Mouse (Mus musculus): ENCODE data around the gene Tns1. TPM values are rescaled to one million over a fixed set of nuclear protein-coding genes. Genes with fewer than 3 reads are reported as not detected.

The Tns1 gene
- polyA plus RNA-seq, 1 experiment from 2014 or later, result 15.6 TPM

- Histone ChIP-seq H3K9me3 (ENCODE audit: control insufficient read depth, low read length) (no peaks in the 10 kb centered on the region), H3K9ac (ENCODE audit: low read length) (peak overlapping the region; percentile 32), H3K27me3 (ENCODE audit: control insufficient read depth, insufficient read depth, low read length) (no peaks in the 10 kb centered on the region; the same call in 1 of the 2 replicates), H3K4me1 (replicated peaks; ENCODE audit: control insufficient read depth, insufficient read depth, low read length) (peaks cover 3% of the 10 kb centered on the region; the same call in 1 of the 2 replicates), H3K27ac (ENCODE audit: low read depth, low read length) (no peak overlapping the region), H3K4me2 (ENCODE audit: low read depth, low read length, severe bottlenecking) (no peak overlapping the region), H3K36me3 (ENCODE audit: control insufficient read depth, insufficient read depth, low read length) (no peaks in the 10 kb centered on the region), H3K4me3 (ENCODE audit: low read depth, low read length) (no peak overlapping the region; the same call in 1 of the 2 replicates)
- 19% methylated on average over 7 of the region's 7 CpGs for WGBS
- DNase-seq (ENCODE audit: low spot score) (no peak), ATAC-seq (replicated peaks; ENCODE audit: low FRiP score) (no peak)
These were observed 33.1 kb downstream of the Tns1 start for GRCm38 (mm10) chr1:74091138-74091537.

GRCm38 (mm10) chr1:74090329-74090728 lies 33.9 kb downstream of the Tns1 start:
- Histone ChIP-seq H3K4me2 (ENCODE audit: low read depth, low read length, severe bottlenecking) (peak overlapping the region; percentile 11; the same call in 1 of the 2 replicates), H3K4me3 (ENCODE audit: low read depth, low read length) (peak overlapping the region; percentile 7; the same call in 1 of the 2 replicates), H3K4me1 (replicated peaks; ENCODE audit: control insufficient read depth, insufficient read depth, low read length) (peaks cover 3% of the 10 kb centered on the region; the same call in 1 of the 2 replicates), H3K9me3 (ENCODE audit: control insufficient read depth, low read length) (no peaks in the 10 kb centered on the region), H3K36me3 (ENCODE audit: control insufficient read depth, insufficient read depth, low read length) (no peaks in the 10 kb centered on the region), H3K27me3 (ENCODE audit: control insufficient read depth, insufficient read depth, low read length) (no peaks in the 10 kb centered on the region), H3K9ac (ENCODE audit: low read length) (no peak overlapping the region), H3K27ac (ENCODE audit: low read depth, low read length) (no peak overlapping the region)
- DNase-seq (ENCODE audit: low spot score) (no peak), ATAC-seq (replicated peaks; ENCODE audit: low FRiP score) (no peak)
- 49% methylated on average over 7 of the region's 7 CpGs for WGBS

- no peak overlapping the region for H3K27ac ChIP-seq (ENCODE audit: low read depth, low read length)
- ATAC-seq (replicated peaks; ENCODE audit: low FRiP score), result no peak
These were observed 35.7 kb downstream of the Tns1 start for GRCm38 (mm10) chr1:74088569-74088968.

GRCm38 (mm10) chr1:74085566-74085965 lies 38.7 kb downstream of the Tns1 start:
- Histone ChIP-seq H3K27me3 (ENCODE audit: control insufficient read depth, insufficient read depth, low read length) (no peaks in the 10 kb centered on the region), H3K27ac (ENCODE audit: low read depth, low read length) (no peak overlapping the region), H3K4me1 (replicated peaks; ENCODE audit: control insufficient read depth, insufficient read depth, low read length) (no peaks in the 10 kb centered on the region), H3K4me3 (ENCODE audit: low read depth, low read length) (no peak overlapping the region), H3K36me3 (ENCODE audit: control insufficient read depth, insufficient read depth, low read length) (no peaks in the 10 kb centered on the region), H3K4me2 (ENCODE audit: low read depth, low read length, severe bottlenecking) (no peak overlapping the region), H3K9ac (ENCODE audit: low read length) (no peak overlapping the region), H3K9me3 (ENCODE audit: control insufficient read depth, low read length) (no peaks in the 10 kb centered on the region)
- 86% methylated on average over 7 of the region's 7 CpGs for WGBS
- DNase-seq (ENCODE audit: low spot score) (no peak), ATAC-seq (replicated peaks; ENCODE audit: low FRiP score) (no peak)

More at GRCm38 (mm10) chr1:74088569-74088968, 35.7 kb downstream of the Tns1 start:
- H3K4me1 ChIP-seq (replicated peaks; ENCODE audit: control insufficient read depth, insufficient read depth, low read length), result peaks cover 3% of the 10 kb centered on the region; the same call in 1 of the 2 replicates
- H3K4me3 ChIP-seq (ENCODE audit: low read depth, low read length), result no peak overlapping the region
- no peak for DNase-seq (ENCODE audit: low spot score)
- H3K36me3 ChIP-seq (ENCODE audit: control insufficient read depth, insufficient read depth, low read length), result no peaks in the 10 kb centered on the region
- H3K9ac ChIP-seq (ENCODE audit: low read length), result no peak overlapping the region
- no peaks in the 10 kb centered on the region for H3K27me3 ChIP-seq (ENCODE audit: control insufficient read depth, insufficient read depth, low read length)
- WGBS, result 74% methylated on average over 1 of the region's 1 CpGs
- H3K9me3 ChIP-seq (ENCODE audit: control insufficient read depth, low read length), result no peaks in the 10 kb centered on the region
- no peak overlapping the region for H3K4me2 ChIP-seq (ENCODE audit: low read depth, low read length, severe bottlenecking)

GRCm38 (mm10) chr1:74084752-74085151 lies 39.5 kb downstream of the Tns1 start:
- H3K4me3 ChIP-seq (ENCODE audit: low read depth, low read length), result no peak overlapping the region
- no peaks in the 10 kb centered on the region for H3K9me3 ChIP-seq (ENCODE audit: control insufficient read depth, low read length)
- no peaks in the 10 kb centered on the region for H3K4me1 ChIP-seq (replicated peaks; ENCODE audit: control insufficient read depth, insufficient read depth, low read length)
- ATAC-seq (replicated peaks; ENCODE audit: low FRiP score) (no peak), DNase-seq (ENCODE audit: low spot score) (no peak)
- no peaks in the 10 kb centered on the region for H3K36me3 ChIP-seq (ENCODE audit: control insufficient read depth, insufficient read depth, low read length)
- H3K9ac ChIP-seq (ENCODE audit: low read length), result no peak overlapping the region
- no peak overlapping the region for H3K4me2 ChIP-seq (ENCODE audit: low read depth, low read length, severe bottlenecking)
- H3K27ac ChIP-seq (ENCODE audit: low read depth, low read length), result no peak overlapping the region
- 47% methylated on average over 5 of the region's 5 CpGs for WGBS
- H3K27me3 ChIP-seq (ENCODE audit: control insufficient read depth, insufficient read depth, low read length), result no peaks in the 10 kb centered on the region

GRCm38 (mm10) chr1:74084065-74084705 lies 40.1 kb downstream of the Tns1 start:
- no peak overlapping the region for H3K27ac ChIP-seq (ENCODE audit: low read depth, low read length)
- no peaks in the 10 kb centered on the region for H3K27me3 ChIP-seq (ENCODE audit: control insufficient read depth, insufficient read depth, low read length)
- 72% methylated on average over 6 of the region's 6 CpGs for WGBS
- no peak overlapping the region for H3K9ac ChIP-seq (ENCODE audit: low read length)
- no peaks in the 10 kb centered on the region for H3K36me3 ChIP-seq (ENCODE audit: control insufficient read depth, insufficient read depth, low read length)
- no peak overlapping the region for H3K4me2 ChIP-seq (ENCODE audit: low read depth, low read length, severe bottlenecking)
- no peak overlapping the region for H3K4me3 ChIP-seq (ENCODE audit: low read depth, low read length)
- no peaks in the 10 kb centered on the region for H3K9me3 ChIP-seq (ENCODE audit: control insufficient read depth, low read length)
- H3K4me1 ChIP-seq (replicated peaks; ENCODE audit: control insufficient read depth, insufficient read depth, low read length), result no peaks in the 10 kb centered on the region
- DNase-seq (ENCODE audit: low spot score) (no peak), ATAC-seq (replicated peaks; ENCODE audit: low FRiP score) (no peak)

- Histone ChIP-seq H3K4me2 (ENCODE audit: low read depth, low read length, severe bottlenecking) (no peak overlapping the region), H3K27me3 (ENCODE audit: control insufficient read depth, insufficient read depth, low read length) (no peaks in the 10 kb centered on the region), H3K4me3 (ENCODE audit: low read depth, low read length) (no peak overlapping the region), H3K9ac (ENCODE audit: low read length) (no peak overlapping the region), H3K36me3 (ENCODE audit: control insufficient read depth, insufficient read depth, low read length) (no peaks in the 10 kb centered on the region), H3K9me3 (ENCODE audit: control insufficient read depth, low read length) (no peaks in the 10 kb centered on the region), H3K27ac (ENCODE audit: low read depth, low read length) (no peak overlapping the region), H3K4me1 (replicated peaks; ENCODE audit: control insufficient read depth, insufficient read depth, low read length) (no peaks in the 10 kb centered on the region)
- no peak for ATAC-seq (replicated peaks; ENCODE audit: low FRiP score)
- WGBS, result 13% methylated on average over 6 of the region's 6 CpGs
- DNase-seq (ENCODE audit: low spot score), result peak; percentile 80
These were observed 41.3 kb downstream of the Tns1 start for GRCm38 (mm10) chr1:74082841-74083463.

GRCm38 (mm10) chr1:74081573-74081989 lies 42.7 kb downstream of the Tns1 start:
- Histone ChIP-seq H3K9ac (ENCODE audit: low read length) (no peak overlapping the region), H3K4me2 (ENCODE audit: low read depth, low read length, severe bottlenecking) (no peak overlapping the region), H3K9me3 (ENCODE audit: control insufficient read depth, low read length) (no peaks in the 10 kb centered on the region), H3K4me3 (ENCODE audit: low read depth, low read length) (no peak overlapping the region), H3K27me3 (ENCODE audit: control insufficient read depth, insufficient read depth, low read length) (no peaks in the 10 kb centered on the region), H3K4me1 (replicated peaks; ENCODE audit: control insufficient read depth, insufficient read depth, low read length) (no peaks in the 10 kb centered on the region), H3K36me3 (ENCODE audit: control insufficient read depth, insufficient read depth, low read length) (no peaks in the 10 kb centered on the region), H3K27ac (ENCODE audit: low read depth, low read length) (no peak overlapping the region)
- DNase-seq (ENCODE audit: low spot score), result no peak
- 57% methylated on average over 2 of the region's 2 CpGs for WGBS
- no peak for ATAC-seq (replicated peaks; ENCODE audit: low FRiP score)
